Mouse (Mus musculus): ENCODE data around the gene Phldb3. TPM values are rescaled to one million over a fixed set of nuclear protein-coding genes. Genes with fewer than 3 reads are reported as not detected.

Gene Phldb3
- total and polyA plus RNA-seq, 3 experiments, result 0.89 to 3.6 (median 3.5) TPM

GRCm38 (mm10) chr7:24629672-24630071, 19.1 kb downstream of the Phldb3 start:
- Histone ChIP-seq H3K79me2 (replicated peaks; ENCODE audit: control insufficient read depth, extremely low read depth, insufficient read depth, poor library complexity, severe bottlenecking) (no peaks in the 10 kb centered on the region), H3K9ac (ENCODE audit: insufficient read depth, low read depth) (no peak overlapping the region), H3K4me3 (replicated peaks in 1 of 3; ENCODE audit: low read depth in 2 of 3, low read length in 2 of 3, poor library complexity in 1 of 3) (no peak overlapping the region), H3K27ac (ENCODE audit: insufficient read depth, low read depth) (no peak overlapping the region), H3K27me3 (replicated peaks) (no peaks in the 10 kb centered on the region), H3K4me1 (ENCODE audit: control insufficient read depth in 1 of 2, insufficient read depth in 2 of 2) (no peaks in the 10 kb centered on the region), H3K36me3 (replicated peaks in 1 of 2; ENCODE audit: control insufficient read depth in 1 of 2, insufficient read depth in 1 of 2, low read length in 1 of 2) (peaks cover 6 to 24% of the 10 kb centered on the region in 2 experiments), H3K4me2 (ENCODE audit: insufficient read depth, low read depth, poor library complexity, severe bottlenecking) (no peak overlapping the region), H3K9me3 (replicated peaks; ENCODE audit: low read length) (peaks cover 2% of the 10 kb centered on the region)
- no peak for TF ChIP-seq GABPA (IDR thresholded peaks at IDR 0.05; ENCODE audit: insufficient replicate concordance, low read depth, low read length)
- TF ChIP-seq PAX5 (IDR thresholded peaks at IDR 0.05; ENCODE audit: low read length), result no peak
- TF ChIP-seq SIN3A (IDR thresholded peaks at IDR 0.05; ENCODE audit: low read length), result no peak
- TF ChIP-seq KAT2A (IDR thresholded peaks at IDR 0.05; ENCODE audit: insufficient replicate concordance, low read length), result no peak
- no peak for TF ChIP-seq JUND (conservative IDR thresholded peaks at IDR 0.05; ENCODE audit: low read depth, low read length)
- TF ChIP-seq MYC (IDR thresholded peaks at IDR 0.05; ENCODE audit: low read depth, low read length), result no peak
- no peak for TF ChIP-seq JUN (IDR thresholded peaks at IDR 0.05; ENCODE audit: insufficient read depth, low read depth, low read length)
- no peak for TF ChIP-seq CTCF (conservative IDR thresholded peaks at IDR 0.05 in 1 of 2, IDR thresholded peaks at IDR 0.05 in 1 of 2; ENCODE audit: low read depth in 2 of 2, low read length in 2 of 2)
- TF ChIP-seq EP300 (IDR thresholded peaks at IDR 0.05; ENCODE audit: low read length), result no peak
- TF ChIP-seq POLR2AphosphoS2 (IDR thresholded peaks at IDR 0.05; ENCODE audit: low read depth, low read length), result no peak
- no peak for TF ChIP-seq ZNF384 (IDR thresholded peaks at IDR 0.05; ENCODE audit: low read depth, low read length)
- TF ChIP-seq ELF1 (IDR thresholded peaks at IDR 0.05; ENCODE audit: low read depth, low read length), result no peak
- TF ChIP-seq RCOR1 (conservative IDR thresholded peaks at IDR 0.05; ENCODE audit: low read depth, low read length), result no peak
- no peak for TF ChIP-seq NELFE (IDR thresholded peaks at IDR 0.05; ENCODE audit: low read depth, low read length)
- no peak for TF ChIP-seq MXI1 (IDR thresholded peaks at IDR 0.05; ENCODE audit: low read depth, low read length)
- no peak for TF ChIP-seq NRF1 (IDR thresholded peaks at IDR 0.05; ENCODE audit: low read depth, low read length)
- in situ Hi-C loops (cut with MboI; ENCODE audit: low pct_ligation_motif_present, low pct_unique_long_range_greater_than_20kb, low sequenced_read_pairs), result no loop called here
- dilution Hi-C loops (cut with MboI; ENCODE audit: extremely low pct_ligation_motif_present, extremely low pct_unique_long_range_greater_than_20kb, low sequenced_read_pairs), result no loop called here
- no peak for DNase-seq (ENCODE audit: extremely low read depth)

- Histone ChIP-seq H3K79me2 (replicated peaks; ENCODE audit: control insufficient read depth, extremely low read depth, insufficient read depth, poor library complexity, severe bottlenecking) (no peaks in the 10 kb centered on the region), H3K27me3 (replicated peaks) (no peaks in the 10 kb centered on the region), H3K9ac (ENCODE audit: insufficient read depth, low read depth) (no peak overlapping the region), H3K27ac (ENCODE audit: insufficient read depth, low read depth) (no peak overlapping the region), H3K36me3 (replicated peaks in 1 of 2; ENCODE audit: control insufficient read depth in 1 of 2, insufficient read depth in 1 of 2, low read length in 1 of 2) (peaks cover 6 to 21% of the 10 kb centered on the region in 2 experiments), H3K4me3 (replicated peaks in 1 of 3; ENCODE audit: low read depth in 2 of 3, low read length in 2 of 3, poor library complexity in 1 of 3) (no peak overlapping the region), H3K4me2 (ENCODE audit: insufficient read depth, low read depth, poor library complexity, severe bottlenecking) (no peak overlapping the region), H3K4me1 (ENCODE audit: control insufficient read depth in 1 of 2, insufficient read depth in 2 of 2) (no peaks in the 10 kb centered on the region), H3K9me3 (replicated peaks; ENCODE audit: low read length) (peaks cover 2% of the 10 kb centered on the region)
- DNase-seq (ENCODE audit: extremely low read depth), result no peak
- in situ Hi-C loops (cut with MboI; ENCODE audit: low pct_ligation_motif_present, low pct_unique_long_range_greater_than_20kb, low sequenced_read_pairs) (no loop called here), dilution Hi-C loops (cut with MboI; ENCODE audit: extremely low pct_ligation_motif_present, extremely low pct_unique_long_range_greater_than_20kb, low sequenced_read_pairs) (no loop called here)
- no peak for TF ChIP-seq POLR2A (IDR thresholded peaks at IDR 0.05; ENCODE audit: low read depth, low read length)
Measured at GRCm38 (mm10) chr7:24630116-24630880, 19.7 kb downstream of the Phldb3 start.
